Mouse (Mus musculus) G1E (cell line): Measurements from ENCODE around the gene Dab1.

Experiments used
- CTCF ChIP-seq: IDR thresholded peaks from 2 replicates; pipeline ENCODE4 v1.5.1; 2012; ENCODE audit warnings: low read depth, low read length, inconsistent platforms, mixed read lengths
- GATA1 ChIP-seq: IDR thresholded peaks from 2 replicates; pipeline ENCODE4 v1.6.1; 2012; ENCODE audit warnings: borderline replicate concordance, low read length, inconsistent platforms, mixed read lengths
- GATA2 ChIP-seq: IDR thresholded peaks from 2 replicates; pipeline ENCODE4 v1.6.1; 2012; ENCODE audit warnings: low read depth, low read length, inconsistent platforms, borderline replicate concordance
- POLR2AphosphoS5 ChIP-seq: IDR thresholded peaks from 2 replicates; pipeline ENCODE4 v1.6.1; 2012; ENCODE audit warnings: low read depth, low read length, inconsistent platforms; ENCODE audit not compliant: insufficient replicate concordance
- TAL1 ChIP-seq: conservative IDR thresholded peaks from 2 replicates; pipeline ENCODE4 v1.6.1; 2012; ENCODE audit warnings: low read depth, low read length, inconsistent platforms, mixed read lengths

DNA sequence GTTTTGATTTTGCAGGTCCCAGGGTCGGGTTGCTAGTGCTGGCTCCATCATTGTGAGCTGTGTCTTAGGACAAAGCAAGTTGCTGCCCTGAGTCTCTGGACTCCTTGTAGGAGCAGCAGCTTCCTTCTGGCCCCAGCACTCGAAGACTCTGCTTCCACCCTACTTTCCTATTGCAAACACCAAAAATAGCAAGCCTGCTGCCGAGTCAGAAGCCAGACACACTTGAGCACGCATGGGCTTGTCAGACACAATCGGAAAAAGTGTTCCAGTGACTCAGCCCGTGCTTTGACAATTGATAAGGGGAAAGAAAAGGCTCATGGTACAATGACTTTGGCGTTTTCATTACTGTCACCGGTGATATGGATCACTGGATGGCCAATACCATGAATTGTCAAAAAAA is 1110.0 kb downstream of the Dab1 start:
- TF ChIP-seq CTCF = no peak
- TF ChIP-seq TAL1 = no peak
- no peak for TF ChIP-seq GATA1
- no peak for TF ChIP-seq POLR2AphosphoS5
- no peak for TF ChIP-seq GATA2
